Mouse (Mus musculus) embryonic facial prominence, embryonic 11.5 days (tissue): ENCODE measurements around the gene Tmem117. TPM values are rescaled to one million over a fixed set of nuclear protein-coding genes. Genes with fewer than 3 reads are reported as not detected.
A peak's percentile ranks its signal among the peaks of the same experiment; 100 is the strongest.

ENCODE experiments used
- ATAC-seq: fragments of 200-750 bp; cut with Nextera tagmentation; replicated peaks from 2 replicates; pipeline ENCODE4 v1.8.0; 2017; ENCODE audit warnings: low read depth; ENCODE audit not compliant: insufficient number of reproducible peaks, low FRiP score, low TSS enrichment
- DNase-seq: peaks from one replicate; pipeline ENCODE4 v3.0.0-alpha.2; 2015; ENCODE audit warnings: low spot score
- H3K27ac ChIP-seq: fragments of 300-500 bp; sonication (generic); replicated peaks from 2 replicates; pipeline ENCODE4 v1.5.1; 2014; ENCODE audit warnings: mild to moderate bottlenecking, low read depth, low read length, control low read depth
- H3K27me3 ChIP-seq: fragments of 300-500 bp; sonication (generic); 2 replicates; pipeline ENCODE4 v1.6.1; 2014; ENCODE audit warnings: mild to moderate bottlenecking, low read length, moderate library complexity, mixed read lengths; ENCODE audit not compliant: control insufficient read depth, insufficient read depth
- H3K36me3 ChIP-seq: fragments of 300-500 bp; sonication (generic); replicated peaks from 2 replicates; pipeline ENCODE4 v1.6.1; 2014; ENCODE audit warnings: low read depth, mild to moderate bottlenecking, low read length, moderate library complexity, mixed read lengths; ENCODE audit not compliant: control insufficient read depth, insufficient read depth
- H3K4me1 ChIP-seq: fragments of 300-500 bp; sonication (generic); 2 replicates; pipeline ENCODE4 v1.6.1; 2014; ENCODE audit warnings: low read length, mixed read lengths; ENCODE audit not compliant: control insufficient read depth, insufficient read depth
- H3K4me2 ChIP-seq: fragments of 300-500 bp; sonication (generic); 2 replicates; pipeline ENCODE4 v1.6.1; 2014; ENCODE audit warnings: low read depth, mild to moderate bottlenecking, control low read depth, low read length, moderate library complexity
- H3K4me3 ChIP-seq: fragments of 300-500 bp; sonication (generic); 2 replicates; pipeline ENCODE4 v1.5.1; 2014; ENCODE audit warnings: low read depth, low read length, control low read depth
- H3K9ac ChIP-seq: fragments of 300-500 bp; sonication (generic); replicated peaks from 2 replicates; pipeline ENCODE4 v1.6.1; 2014; ENCODE audit warnings: mild to moderate bottlenecking, control low read depth, low read length
- H3K9me3 ChIP-seq: fragments of 300-500 bp; sonication (generic); replicated peaks from 2 replicates; pipeline ENCODE4 v1.6.1; 2016; ENCODE audit warnings: mild to moderate bottlenecking, low read length, inconsistent platforms, mixed read lengths; ENCODE audit not compliant: control insufficient read depth
- WGBS: fragments of 180-500 bp; shearing (Covaris S2); extraction: QIAGEN DNeasy Blood & Tissue Kit; methylation state at CpG from one replicate; pipeline ENCODE4 v1.1.7; 2014; 5-methylcytosine and 5-hydroxymethylcytosine counted together
- polyA plus RNA-seq: library from polyadenylated mRNA; unstranded; fragments of >200 nt; fragmentation: Nextera tagmentation; extraction: Ambion mirVana; gene quantifications from 2 replicates; pipeline ENCODE4 v1.2.1, GENCODE M21; 2014

Tmem117 gene
- polyA plus RNA-seq, 1 experiment from 2014 or later, result 1.9 TPM

GRCm38 (mm10) chr15:94660913-94661312, 31.9 kb downstream of the Tmem117 start:
- no peak overlapping the region for H3K27ac ChIP-seq
- H3K4me1 ChIP-seq, result no peaks in the 10 kb centered on the region
- H3K9me3 ChIP-seq, result no peaks in the 10 kb centered on the region
- no peak overlapping the region for H3K4me3 ChIP-seq
- 65% methylated on average over 7 of the region's 7 CpGs for WGBS
- no peak for DNase-seq
- no peak for ATAC-seq
- H3K27me3 ChIP-seq, result no peaks in the 10 kb centered on the region
- H3K9ac ChIP-seq, result no peak overlapping the region
- no peaks in the 10 kb centered on the region for H3K36me3 ChIP-seq
- H3K4me2 ChIP-seq, result no peak overlapping the region

GRCm38 (mm10) chr15:94661398-94661797, 32.4 kb downstream of the Tmem117 start:
- no peaks in the 10 kb centered on the region for H3K4me1 ChIP-seq
- H3K4me3 ChIP-seq, result no peak overlapping the region
- no peaks in the 10 kb centered on the region for H3K9me3 ChIP-seq
- no peak overlapping the region for H3K27ac ChIP-seq
- no peak overlapping the region for H3K9ac ChIP-seq
- no peak for ATAC-seq
- DNase-seq, result peak; percentile 78
- H3K36me3 ChIP-seq, result no peaks in the 10 kb centered on the region
- 24% methylated on average over 9 of the region's 9 CpGs for WGBS
- H3K27me3 ChIP-seq, result no peaks in the 10 kb centered on the region
- no peak overlapping the region for H3K4me2 ChIP-seq

GRCm38 (mm10) chr15:94664612-94665011, 35.6 kb downstream of the Tmem117 start:
- no peak for ATAC-seq
- no peak for DNase-seq
- Histone ChIP-seq H3K9me3 (no peaks in the 10 kb centered on the region), H3K27me3 (no peaks in the 10 kb centered on the region), H3K4me2 (no peak overlapping the region), H3K36me3 (no peaks in the 10 kb centered on the region), H3K4me1 (no peaks in the 10 kb centered on the region), H3K27ac (no peak overlapping the region), H3K4me3 (no peak overlapping the region), H3K9ac (no peak overlapping the region)
- WGBS, result 85% methylated on average over 6 of the region's 6 CpGs

GRCm38 (mm10) chr15:94681135-94681534, 52.1 kb downstream of the Tmem117 start:
- H3K4me2 ChIP-seq, result no peak overlapping the region
- no peak for ATAC-seq
- no peak for DNase-seq
- no peaks in the 10 kb centered on the region for H3K27me3 ChIP-seq
- H3K4me3 ChIP-seq, result no peak overlapping the region
- no peak overlapping the region for H3K9ac ChIP-seq
- no peaks in the 10 kb centered on the region for H3K4me1 ChIP-seq
- WGBS, result 50% methylated on average over 3 of the region's 3 CpGs
- no peaks in the 10 kb centered on the region for H3K9me3 ChIP-seq
- H3K36me3 ChIP-seq, result no peaks in the 10 kb centered on the region
- H3K27ac ChIP-seq, result no peak overlapping the region

- H3K4me1 ChIP-seq, result no peaks in the 10 kb centered on the region
- 66% methylated on average over 7 of the region's 7 CpGs for WGBS
These were observed 55.2 kb downstream of the Tmem117 start for GRCm38 (mm10) chr15:94684269-94684668.

GRCm38 (mm10) chr15:94687176-94687575, 58.1 kb downstream of the Tmem117 start:
- no peak overlapping the region for H3K4me2 ChIP-seq
- DNase-seq (peak; percentile 33), ATAC-seq (0 out of 2 replicates have a peak, but pooled peaks have one; percentile 56)
- H3K36me3 ChIP-seq, result no peaks in the 10 kb centered on the region
- H3K4me1 ChIP-seq, result no peaks in the 10 kb centered on the region
- 72% methylated on average over 7 of the region's 7 CpGs for WGBS
- H3K9me3 ChIP-seq, result no peaks in the 10 kb centered on the region
- no peaks in the 10 kb centered on the region for H3K27me3 ChIP-seq
- H3K9ac ChIP-seq, result no peak overlapping the region
- H3K27ac ChIP-seq, result no peak overlapping the region
- no peak overlapping the region for H3K4me3 ChIP-seq

More at GRCm38 (mm10) chr15:94684269-94684668, 55.2 kb downstream of the Tmem117 start:
- no peak overlapping the region for H3K4me2 ChIP-seq
- H3K27me3 ChIP-seq, result no peaks in the 10 kb centered on the region
- DNase-seq (no peak), ATAC-seq (no peak)
- no peaks in the 10 kb centered on the region for H3K9me3 ChIP-seq
- H3K9ac ChIP-seq, result no peak overlapping the region
- H3K27ac ChIP-seq, result no peak overlapping the region
- no peak overlapping the region for H3K4me3 ChIP-seq
- H3K36me3 ChIP-seq, result no peaks in the 10 kb centered on the region

- H3K27ac ChIP-seq, result no peak overlapping the region
- WGBS, result 50% methylated on average over 3 of the region's 3 CpGs
- no peaks in the 10 kb centered on the region for H3K4me1 ChIP-seq
- ATAC-seq (no peak), DNase-seq (no peak)
- no peak overlapping the region for H3K4me2 ChIP-seq
- H3K27me3 ChIP-seq, result no peaks in the 10 kb centered on the region
- no peak overlapping the region for H3K9ac ChIP-seq
- H3K36me3 ChIP-seq, result no peaks in the 10 kb centered on the region
- H3K4me3 ChIP-seq, result no peak overlapping the region
- no peaks in the 10 kb centered on the region for H3K9me3 ChIP-seq
These were observed 58.6 kb downstream of the Tmem117 start for GRCm38 (mm10) chr15:94687629-94688028.

GRCm38 (mm10) chr15:94689195-94689883, 60.3 kb downstream of the Tmem117 start:
- ATAC-seq (no peak), DNase-seq (no peak)
- H3K9me3 ChIP-seq, result no peaks in the 10 kb centered on the region
- no peak overlapping the region for H3K4me2 ChIP-seq
- no peaks in the 10 kb centered on the region for H3K36me3 ChIP-seq
- 85% methylated on average over 5 of the region's 5 CpGs for WGBS
- no peak overlapping the region for H3K27ac ChIP-seq
- H3K4me3 ChIP-seq, result no peak overlapping the region
- no peaks in the 10 kb centered on the region for H3K4me1 ChIP-seq
- no peak overlapping the region for H3K9ac ChIP-seq
- no peaks in the 10 kb centered on the region for H3K27me3 ChIP-seq
